Mouse (Mus musculus) E14TG2a.4 (cell line): ENCODE measurements around the gene Vsig1.

Experiments
- CTCF ChIP-seq: conservative IDR thresholded peaks from 2 replicates; pipeline ENCODE4 v1.5.1; 2014; ENCODE audit warnings: low read length
- NANOG ChIP-seq: IDR thresholded peaks from 2 replicates; pipeline ENCODE4 v1.6.1; 2014; ENCODE audit warnings: borderline replicate concordance, low read length, mixed read lengths
- POU5F1 ChIP-seq: IDR thresholded peaks from 2 replicates; pipeline ENCODE4 v1.6.1; 2014; ENCODE audit warnings: low read length, borderline replicate concordance

GRCm38 (mm10) chrX:140984795-140985194, 77.4 kb downstream of the Vsig1 start:
- TF ChIP-seq CTCF: no peak
- no peak for TF ChIP-seq NANOG
- no peak for TF ChIP-seq POU5F1
